Mouse (Mus musculus) embryonic facial prominence, embryonic 11.5 days (tissue): Measurements from ENCODE around the gene Igll1. TPM values are rescaled to one million over a fixed set of nuclear protein-coding genes. Genes with fewer than 3 reads are reported as not detected.

Experiments
- ATAC-seq: fragments of 200-750 bp; cut with Nextera tagmentation; replicated peaks from 2 replicates; pipeline ENCODE4 v1.8.0; 2017; ENCODE audit warnings: low read depth; ENCODE audit not compliant: insufficient number of reproducible peaks, low FRiP score, low TSS enrichment
- DNase-seq: peaks from one replicate; pipeline ENCODE4 v3.0.0-alpha.2; 2015; ENCODE audit warnings: low spot score
- H3K27ac ChIP-seq: fragments of 300-500 bp; sonication (generic); replicated peaks from 2 replicates; pipeline ENCODE4 v1.5.1; 2014; ENCODE audit warnings: mild to moderate bottlenecking, low read depth, low read length, control low read depth
- H3K27me3 ChIP-seq: fragments of 300-500 bp; sonication (generic); 2 replicates; pipeline ENCODE4 v1.6.1; 2014; ENCODE audit warnings: mild to moderate bottlenecking, low read length, moderate library complexity, mixed read lengths; ENCODE audit not compliant: control insufficient read depth, insufficient read depth
- H3K36me3 ChIP-seq: fragments of 300-500 bp; sonication (generic); replicated peaks from 2 replicates; pipeline ENCODE4 v1.6.1; 2014; ENCODE audit warnings: low read depth, mild to moderate bottlenecking, low read length, moderate library complexity, mixed read lengths; ENCODE audit not compliant: control insufficient read depth, insufficient read depth
- H3K4me1 ChIP-seq: fragments of 300-500 bp; sonication (generic); 2 replicates; pipeline ENCODE4 v1.6.1; 2014; ENCODE audit warnings: low read length, mixed read lengths; ENCODE audit not compliant: control insufficient read depth, insufficient read depth
- H3K4me2 ChIP-seq: fragments of 300-500 bp; sonication (generic); 2 replicates; pipeline ENCODE4 v1.6.1; 2014; ENCODE audit warnings: low read depth, mild to moderate bottlenecking, control low read depth, low read length, moderate library complexity
- H3K4me3 ChIP-seq: fragments of 300-500 bp; sonication (generic); 2 replicates; pipeline ENCODE4 v1.5.1; 2014; ENCODE audit warnings: low read depth, low read length, control low read depth
- H3K9ac ChIP-seq: fragments of 300-500 bp; sonication (generic); replicated peaks from 2 replicates; pipeline ENCODE4 v1.6.1; 2014; ENCODE audit warnings: mild to moderate bottlenecking, control low read depth, low read length
- H3K9me3 ChIP-seq: fragments of 300-500 bp; sonication (generic); replicated peaks from 2 replicates; pipeline ENCODE4 v1.6.1; 2016; ENCODE audit warnings: mild to moderate bottlenecking, low read length, inconsistent platforms, mixed read lengths; ENCODE audit not compliant: control insufficient read depth
- WGBS: fragments of 180-500 bp; shearing (Covaris S2); extraction: QIAGEN DNeasy Blood & Tissue Kit; methylation state at CpG from one replicate; pipeline ENCODE4 v1.1.7; 2014; 5-methylcytosine and 5-hydroxymethylcytosine counted together
- polyA plus RNA-seq: library from polyadenylated mRNA; unstranded; fragments of >200 nt; fragmentation: Nextera tagmentation; extraction: Ambion mirVana; gene quantifications from 2 replicates; pipeline ENCODE4 v1.2.1, GENCODE M21; 2014

The Igll1 gene
- polyA plus RNA-seq = not detected in 2 replicates

DNA sequence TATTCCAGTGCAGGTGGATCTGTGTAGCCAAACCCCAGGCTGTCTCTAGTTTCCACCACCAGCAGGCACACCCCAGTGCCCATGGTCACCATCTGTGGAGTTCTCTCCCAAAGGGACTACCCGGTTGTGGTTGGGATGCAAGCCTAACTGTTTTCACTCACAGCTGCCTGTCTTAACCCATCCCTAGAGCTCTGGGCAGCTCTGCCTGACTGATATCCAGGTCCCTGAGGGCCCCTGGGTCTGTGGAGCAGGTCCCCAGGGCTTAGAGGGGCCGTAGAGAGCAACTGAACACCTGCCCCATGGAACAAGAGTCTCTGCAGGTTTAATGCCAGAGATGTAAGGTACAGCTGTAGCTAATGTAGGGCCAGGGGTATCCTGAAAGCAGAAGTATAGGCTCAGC, at the start of gene Igll1:
Gene Igll1, minus strand, starts transcription at position 8 of the 400 bp plus-strand sequence.
- H3K27me3 ChIP-seq = no peaks in the 10 kb centered on the region
- H3K9ac ChIP-seq = no peak within 1 kb of the TSS
- no peaks in the 10 kb centered on the region for H3K4me1 ChIP-seq
- no peak within 1 kb of the TSS for H3K4me3 ChIP-seq
- ATAC-seq = no peak
- no peaks in the 10 kb centered on the region for H3K9me3 ChIP-seq
- H3K27ac ChIP-seq = no peak within 1 kb of the TSS
- no peaks in the 10 kb centered on the region for H3K36me3 ChIP-seq
- no peak for DNase-seq
- H3K4me2 ChIP-seq = no peak within 1 kb of the TSS
- WGBS = 82% methylated on average over 2 of the region's 2 CpGs

DNA sequence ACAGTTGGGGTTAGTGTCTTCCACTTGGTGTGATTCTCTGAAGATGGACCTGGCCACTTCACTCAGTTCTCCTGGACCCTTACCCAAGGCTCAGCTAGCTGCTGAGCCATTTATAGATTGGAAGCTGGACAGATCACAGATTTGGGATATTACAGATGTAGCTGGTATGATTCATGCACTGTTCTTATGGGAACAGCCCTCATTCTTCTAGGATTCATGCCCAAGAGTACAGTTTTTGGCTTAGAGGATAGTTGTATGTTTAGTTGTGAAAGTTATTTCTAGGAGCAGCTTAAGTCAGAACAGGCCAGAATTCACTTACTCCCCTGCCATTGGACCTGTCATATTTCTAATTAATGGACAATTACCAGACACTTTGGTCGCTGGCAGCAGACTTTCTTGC, 49.7 kb upstream of the Igll1 start:
- Histone ChIP-seq H3K4me1 (no peaks in the 10 kb centered on the region), H3K27me3 (no peaks in the 10 kb centered on the region), H3K4me2 (no peak overlapping the region), H3K9me3 (no peaks in the 10 kb centered on the region), H3K27ac (no peak overlapping the region), H3K9ac (no peak overlapping the region), H3K4me3 (no peak overlapping the region), H3K36me3 (no peaks in the 10 kb centered on the region; the same call in 1 of the 2 replicates)
- WGBS = 89% methylated on average over 1 of the region's 1 CpGs
- DNase-seq (no peak), ATAC-seq (no peak)

DNA sequence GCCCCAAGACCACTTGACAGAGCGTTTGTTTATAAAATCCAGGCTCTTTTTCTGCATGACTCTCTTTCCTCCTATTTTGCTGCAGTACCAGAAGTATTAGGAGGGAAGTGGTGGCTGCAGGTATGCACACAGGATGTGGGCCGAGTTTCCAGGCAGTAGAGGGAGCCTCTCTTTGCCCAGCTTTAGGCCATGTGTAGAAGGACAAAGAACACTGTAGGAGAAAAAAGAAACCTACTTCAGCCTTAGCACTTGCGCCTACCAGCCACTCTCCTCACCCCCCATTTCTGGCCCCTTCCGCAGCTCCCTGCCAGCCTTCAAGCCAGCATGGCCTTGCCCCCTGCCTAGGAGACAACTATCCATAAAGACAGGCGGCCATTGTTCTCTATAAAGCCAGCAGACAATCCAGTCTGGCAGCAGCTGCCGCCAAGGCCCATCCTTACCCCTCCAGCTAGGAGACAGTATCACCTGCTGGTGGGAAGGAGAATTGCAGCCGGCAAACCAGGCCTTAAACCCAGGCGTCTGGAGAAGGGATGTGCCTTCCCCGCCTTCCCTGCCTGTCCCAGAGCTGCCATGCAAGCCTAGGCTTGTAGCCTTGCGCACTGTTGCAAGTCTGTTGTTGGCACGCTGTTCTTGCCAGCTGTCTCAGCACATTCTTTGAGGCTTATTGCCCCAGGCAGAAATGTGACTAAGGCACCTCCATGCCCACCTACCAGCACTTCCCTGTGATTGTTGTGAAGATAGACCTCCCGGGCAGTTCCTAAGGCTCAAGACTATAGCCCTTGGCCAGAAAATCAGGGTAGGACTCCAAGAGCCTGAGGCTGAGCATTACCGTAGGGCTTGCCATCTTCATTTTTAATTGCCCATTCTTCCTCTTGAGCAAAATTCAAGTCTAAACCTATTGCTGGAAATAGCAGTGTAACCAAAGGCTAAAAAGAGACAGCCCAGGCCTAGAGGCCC, 48.1 kb upstream of the Igll1 start:
- DNase-seq (peak; percentile 87), ATAC-seq (peak; percentile 94)
- H3K27ac ChIP-seq = 0 out of 2 replicates have a peak overlapping the region, but pooled peaks have one; percentile 41
- no peaks in the 10 kb centered on the region for H3K4me1 ChIP-seq
- no peak overlapping the region for H3K4me2 ChIP-seq
- no peaks in the 10 kb centered on the region for H3K27me3 ChIP-seq
- H3K4me3 ChIP-seq = no peak overlapping the region
- H3K9me3 ChIP-seq = no peaks in the 10 kb centered on the region
- no peaks in the 10 kb centered on the region; the same call in 1 of the 2 replicates for H3K36me3 ChIP-seq
- peak overlapping the region; percentile 46 for H3K9ac ChIP-seq
- 37% methylated on average over 13 of the region's 13 CpGs for WGBS

- H3K9me3 ChIP-seq = no peaks in the 10 kb centered on the region
- no peak overlapping the region for H3K4me2 ChIP-seq
- no peak overlapping the region for H3K27ac ChIP-seq
- no peak for ATAC-seq
- no peaks in the 10 kb centered on the region; the same call in 1 of the 2 replicates for H3K36me3 ChIP-seq
- no peak overlapping the region for H3K4me3 ChIP-seq
- no peak overlapping the region for H3K9ac ChIP-seq
- DNase-seq = no peak
- no peaks in the 10 kb centered on the region for H3K4me1 ChIP-seq
- no peaks in the 10 kb centered on the region for H3K27me3 ChIP-seq
- 71% methylated on average over 6 of the region's 6 CpGs for WGBS
Measured at GRCm38 (mm10) chr16:16907799-16908198, 44.0 kb upstream of the Igll1 start.

DNA sequence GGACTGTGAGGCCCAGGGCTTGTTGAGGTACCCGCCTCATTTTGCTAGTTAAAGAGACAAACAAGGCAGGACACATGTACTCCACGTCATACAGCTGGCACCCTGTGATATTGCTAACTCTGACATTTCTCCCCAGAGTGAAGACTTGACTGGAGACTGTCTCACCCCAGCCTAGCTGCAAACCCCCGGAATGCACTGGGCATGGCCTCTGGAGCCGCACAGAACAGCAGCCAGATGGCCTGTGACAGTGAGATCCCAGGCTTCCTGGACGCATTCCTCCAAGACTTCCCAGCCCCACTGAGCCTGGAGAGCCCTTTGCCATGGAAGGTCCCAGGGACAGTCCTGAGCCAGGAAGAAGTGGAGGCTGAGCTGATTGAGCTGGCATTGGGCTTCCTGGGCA, 39.4 kb upstream of the Igll1 start:
- no peaks in the 10 kb centered on the region for H3K27me3 ChIP-seq
- H3K4me1 ChIP-seq = no peaks in the 10 kb centered on the region
- DNase-seq = no peak
- H3K4me2 ChIP-seq = no peak overlapping the region
- ATAC-seq = no peak
- no peak overlapping the region for H3K4me3 ChIP-seq
- WGBS = 89% methylated on average over 5 of the region's 5 CpGs
- no peak overlapping the region for H3K27ac ChIP-seq
- H3K9ac ChIP-seq = no peak overlapping the region
- no peaks in the 10 kb centered on the region; the same call in 1 of the 2 replicates for H3K36me3 ChIP-seq
- no peaks in the 10 kb centered on the region for H3K9me3 ChIP-seq

DNA sequence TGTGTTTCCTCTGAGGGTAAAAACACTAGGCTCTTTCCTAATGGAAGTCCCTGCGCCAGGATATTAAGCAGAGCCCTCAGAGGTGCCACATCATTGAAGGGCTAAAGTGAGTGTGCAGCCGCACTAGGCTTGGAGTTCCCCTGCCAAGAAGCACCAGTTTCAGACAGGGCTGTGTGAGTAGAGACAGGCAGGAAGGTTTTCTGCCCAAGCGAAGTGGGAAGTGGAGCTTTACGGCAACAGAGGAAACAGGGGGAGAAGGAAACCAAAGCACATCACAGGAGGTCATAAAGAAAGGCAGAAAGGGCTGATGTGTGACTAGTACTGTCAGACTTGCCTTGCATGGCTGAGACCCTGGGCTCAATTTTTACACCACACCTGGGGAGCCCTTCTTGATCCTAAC, 38.5 kb upstream of the Igll1 start:
- ATAC-seq = no peak
- Histone ChIP-seq H3K9ac (no peak overlapping the region), H3K9me3 (no peaks in the 10 kb centered on the region), H3K4me1 (no peaks in the 10 kb centered on the region), H3K36me3 (no peaks in the 10 kb centered on the region; the same call in 1 of the 2 replicates), H3K4me2 (no peak overlapping the region), H3K27ac (no peak overlapping the region), H3K4me3 (no peak overlapping the region), H3K27me3 (no peaks in the 10 kb centered on the region)
- DNase-seq = no peak
- 83% methylated on average over 4 of the region's 4 CpGs for WGBS

- Histone ChIP-seq H3K27me3 (no peaks in the 10 kb centered on the region), H3K4me1 (no peaks in the 10 kb centered on the region), H3K4me2 (peak overlapping the region; percentile 83), H3K36me3 (no peaks in the 10 kb centered on the region; the same call in 1 of the 2 replicates), H3K4me3 (peak overlapping the region; percentile 59), H3K27ac (no peak overlapping the region), H3K9ac (peak overlapping the region; percentile 72), H3K9me3 (no peaks in the 10 kb centered on the region)
- no peak for ATAC-seq
- DNase-seq = peak; percentile 11
- 28% methylated on average over 10 of the region's 10 CpGs for WGBS
Measured at GRCm38 (mm10) chr16:16897056-16897584, 33.3 kb upstream of the Igll1 start.
